In the genomic region with DNA sequence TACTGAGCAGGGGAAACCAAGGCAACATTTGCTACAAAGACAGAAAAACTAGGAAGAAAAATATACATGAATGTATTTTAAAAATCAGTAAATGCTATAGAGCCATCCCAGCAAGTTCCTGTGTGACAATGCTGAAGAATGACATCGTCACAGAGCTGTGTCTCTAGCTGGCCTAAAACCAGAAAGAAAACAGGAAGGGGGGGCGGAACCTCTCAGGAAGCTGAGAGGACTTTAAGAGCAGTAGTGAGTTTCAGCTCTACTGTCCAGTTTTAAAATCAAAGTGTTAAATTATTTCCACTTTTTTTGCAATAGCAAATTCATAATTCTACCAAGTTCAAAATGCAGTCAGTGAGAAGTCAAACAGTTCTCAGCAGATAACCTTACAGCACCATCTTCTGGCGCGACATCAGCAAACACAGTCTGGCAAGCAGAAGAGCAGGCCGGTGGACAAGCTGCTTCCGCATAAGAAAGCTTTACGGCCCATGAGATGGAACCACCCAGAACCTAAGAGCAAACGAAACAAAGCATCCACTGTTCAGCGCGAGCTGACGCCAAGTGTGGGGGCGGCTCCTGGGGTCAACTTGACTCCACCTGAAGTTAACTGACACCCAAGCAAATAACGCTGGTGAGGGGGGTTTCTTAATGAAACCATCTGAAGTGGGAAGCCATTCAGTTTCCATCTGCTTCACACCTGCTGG, we compare ENCODE assay signal across 8 mouse cellular contexts. TPM values are rescaled to one million over a fixed set of nuclear protein-coding genes. Genes with fewer than 3 reads are reported as not detected.
DNase-seq lines count a peak whose midpoint lies in the region; ATAC-seq lines count a peak whose summit lies in the region.

No protein-coding gene starts in this region.

- H3K4me3 ChIP-seq in hindbrain, embryonic 10.5 days = no peak overlapping the region
- no peak overlapping the region for H3K4me3 ChIP-seq in hindbrain, embryonic 11.5 days (ENCODE audit: low read depth, low read length)
- H3K4me3 ChIP-seq in forebrain, embryonic 10.5 days = no peak overlapping the region

- peaks cover 75% of the 10 kb centered on the region for H3K36me3 ChIP-seq in hindbrain, embryonic 10.5 days
- 0 out of 2 replicates have a peak, but pooled peaks cover 3% of the 10 kb centered on the region for H3K36me3 ChIP-seq in hindbrain, embryonic 11.5 days (ENCODE audit: control insufficient read depth, insufficient read depth, low read length)
- peaks cover 79% of the 10 kb centered on the region for H3K36me3 ChIP-seq in forebrain, embryonic 10.5 days (replicated peaks)

- no peak overlapping the region for H3K9ac ChIP-seq in hindbrain, embryonic 11.5 days (ENCODE audit: low read depth, low read length)

- no peak for ATAC-seq in hindbrain, embryonic 11.5 days (ENCODE audit: low FRiP score)
- ATAC-seq in common myeloid progenitor, adult 5-6 weeks (replicated peaks; ENCODE audit: low read depth, poor library complexity, severe bottlenecking) = peak; percentile 66
- ATAC-seq in megakaryocyte-erythroid progenitor cell, adult 5-6 weeks (replicated peaks; ENCODE audit: low FRiP score, low TSS enrichment, poor library complexity, severe bottlenecking) = no peak; the same call in 1 of the 2 replicates

- H3K4me2 ChIP-seq in hindbrain, embryonic 11.5 days (replicated peaks; ENCODE audit: low read depth, low read length) = no peak overlapping the region

- WGBS in hindbrain, embryonic 10.5 days = 69% methylated on average over 13 of the region's 13 CpGs
- WGBS in hindbrain, embryonic 11.5 days = 63% methylated on average over 13 of the region's 13 CpGs
- WGBS in forebrain, embryonic 10.5 days = 79% methylated on average over 13 of the region's 13 CpGs

- 0 out of 2 replicates have a peak, but pooled peaks cover 4% of the 10 kb centered on the region for H3K4me1 ChIP-seq in hindbrain, embryonic 10.5 days (replicated peaks)
- no peaks in the 10 kb centered on the region for H3K4me1 ChIP-seq in hindbrain, embryonic 11.5 days (replicated peaks; ENCODE audit: control insufficient read depth, insufficient read depth, low read length)
- H3K4me1 ChIP-seq in forebrain, embryonic 10.5 days = peaks cover 7% of the 10 kb centered on the region; the same call in 1 of the 2 replicates

- peak; percentile 31 for DNase-seq in hindbrain, embryonic 10.5 days (ENCODE audit: low spot score)
- no peak for DNase-seq in hindbrain, embryonic 11.5 days (ENCODE audit: low spot score)
- peak; percentile 62 for DNase-seq in CD4-positive, CD25-positive, alpha-beta regulatory T cell, adult 2 months (ENCODE audit: low read depth, low spot score)
- DNase-seq in kidney, postnatal 14 days = peak; percentile 39
- peak; percentile 68 to 70 for DNase-seq in right cerebral cortex, postnatal 10 days (ENCODE audit: low spot score in 2 of 2)
- DNase-seq in forebrain, embryonic 10.5 days (ENCODE audit: extremely low spot score, low spot score) = no peak

- no peak overlapping the region for H3K27ac ChIP-seq in hindbrain, embryonic 10.5 days
- no peak overlapping the region for H3K27ac ChIP-seq in hindbrain, embryonic 11.5 days (ENCODE audit: low read depth, low read length)
- H3K27ac ChIP-seq in forebrain, embryonic 10.5 days = no peak overlapping the region

- H3K9me3 ChIP-seq in hindbrain, embryonic 10.5 days = no peaks in the 10 kb centered on the region
- H3K9me3 ChIP-seq in hindbrain, embryonic 11.5 days (ENCODE audit: control insufficient read depth, low read length) = no peaks in the 10 kb centered on the region
- H3K9me3 ChIP-seq in forebrain, embryonic 10.5 days = no peaks in the 10 kb centered on the region

- H3K27me3 ChIP-seq in hindbrain, embryonic 10.5 days (ENCODE audit: insufficient read depth, poor library complexity, severe bottlenecking) = no peaks in the 10 kb centered on the region
- no peaks in the 10 kb centered on the region for H3K27me3 ChIP-seq in hindbrain, embryonic 11.5 days (ENCODE audit: control insufficient read depth, insufficient read depth, low read length)
- no peaks in the 10 kb centered on the region for H3K27me3 ChIP-seq in forebrain, embryonic 10.5 days (ENCODE audit: poor library complexity, severe bottlenecking)

RNA-seq across cellular contexts. Expression of gene Gxylt1, which starts 23.3 kb away (rescaled TPM):
- polyA plus RNA-seq in hindbrain, embryonic 10.5 days (2016; fragmentation: Nextera tagmentation; extraction: Ambion mirVana) = 11.0 and 14.5 TPM in 2 replicates
- 13.5 and 16.2 TPM in 2 replicates for polyA plus RNA-seq in hindbrain, embryonic 11.5 days (2014; fragmentation: Nextera tagmentation; extraction: Ambion mirVana)
- total RNA-seq in common myeloid progenitor, adult 5-6 weeks (2017) = 19.9 and 20.7 TPM in 2 replicates
- 7.2 and 8.2 TPM in 2 replicates for total RNA-seq in megakaryocyte-erythroid progenitor cell, adult 5-6 weeks (2014; fragmentation: Nextera tagmentation)
- 11.0 and 12.6 TPM in 2 replicates for total RNA-seq in megakaryocyte-erythroid progenitor cell, adult 5-6 weeks (2017)
- 16.0 and 17.1 TPM in 2 replicates for polyA plus RNA-seq in forebrain, embryonic 10.5 days (2016; fragmentation: Nextera tagmentation; extraction: Ambion mirVana)

Comparison
In these comparisons a context has a peak if more than half of its experiments do, and no peak if none do; other contexts are left out.
1. DNase-seq: peak in hindbrain, embryonic 10.5 days (single experiment), CD4-positive, CD25-positive, alpha-beta regulatory T cell, adult 2 months (single experiment), kidney, postnatal 14 days (single experiment) and right cerebral cortex, postnatal 10 days (2 of 2); none in hindbrain, embryonic 11.5 days (single experiment) and forebrain, embryonic 10.5 days (single experiment).